ENCODE assay signal across 8 mouse cellular contexts in genomic region chr9:119976704-119977556, GRCm38 (mm10). TPM values are rescaled to one million over a fixed set of nuclear protein-coding genes. Genes with fewer than 3 reads are reported as not detected.
DNase-seq lines count a peak whose midpoint lies in the region; ATAC-seq lines count a peak whose summit lies in the region.
"Had no signal": no experiment of that assay in that cellular context is flagged by ENCODE, and none has a peak within 500 bp of the region (broad histone marks: within the 10 kb centered on the region; RNA-seq: fewer than 3 reads in every experiment).

No protein-coding gene starts in this region.

- H3K4me2 ChIP-seq in lung, embryonic 16.5 days (ENCODE audit: low read depth, low read length): no peak overlapping the region; the same call in 1 of the 2 replicates
- peak overlapping the region; percentile 15; the same call in 1 of the 2 replicates for H3K4me2 ChIP-seq in limb, embryonic 12.5 days
- H3K4me2 ChIP-seq: midbrain, embryonic 11.5 days had no signal

- peaks cover 30% of the 10 kb centered on the region for H3K36me3 ChIP-seq in lung, embryonic 16.5 days (ENCODE audit: control insufficient read depth, insufficient read depth, low read length)
- peaks cover 31% of the 10 kb centered on the region for H3K36me3 ChIP-seq in limb, embryonic 12.5 days

- no peak for DNase-seq in lung, postnatal 10 days
- DNase-seq in T-cell, adult 2 months (ENCODE audit: low spot score): peak; percentile 35
- DNase-seq in thymus, postnatal 0 days (ENCODE audit: low spot score): peak; percentile 25
- no peak for DNase-seq in cerebellum, adult 9-10 months
- no peak for DNase-seq in cerebellum, postnatal 4 days (ENCODE audit: low spot score in 2 of 2)

- no peaks in the 10 kb centered on the region for H3K9me3 ChIP-seq in lung, embryonic 16.5 days (ENCODE audit: control insufficient read depth, low read length)
- H3K9me3 ChIP-seq in limb, embryonic 12.5 days: no peaks in the 10 kb centered on the region

- WGBS in lung, embryonic 16.5 days: 18% methylated on average over 17 of the region's 17 CpGs
- WGBS in limb, embryonic 12.5 days: 37% methylated on average over 17 of the region's 17 CpGs

- H3K27me3 ChIP-seq in lung, embryonic 16.5 days (ENCODE audit: control insufficient read depth, insufficient read depth, low read depth, low read length): no peaks in the 10 kb centered on the region
- H3K27me3 ChIP-seq in limb, embryonic 12.5 days: no peaks in the 10 kb centered on the region

- no peak overlapping the region for H3K4me3 ChIP-seq in lung, embryonic 16.5 days (ENCODE audit: low read length)
- no peak overlapping the region for H3K4me3 ChIP-seq in limb, embryonic 12.5 days (replicated peaks)

- H3K27ac ChIP-seq in lung, embryonic 16.5 days (ENCODE audit: low read length): 0 out of 2 replicates have a peak overlapping the region, but pooled peaks have one; percentile 12
- 0 out of 2 replicates have a peak overlapping the region, but pooled peaks have one; percentile 41 for H3K27ac ChIP-seq in limb, embryonic 12.5 days

- peaks cover 55% of the 10 kb centered on the region for H3K4me1 ChIP-seq in lung, embryonic 16.5 days (replicated peaks; ENCODE audit: control insufficient read depth, insufficient read depth, low read length)
- H3K4me1 ChIP-seq in limb, embryonic 12.5 days (replicated peaks): peaks cover 54% of the 10 kb centered on the region

- no peak for ATAC-seq in lung, embryonic 16.5 days (ENCODE audit: low read depth)
- ATAC-seq in limb, embryonic 12.5 days (ENCODE audit: insufficient number of reproducible peaks, insufficient read depth, low FRiP score, low TSS enrichment, low read depth): no peak

- H3K9ac ChIP-seq in lung, embryonic 16.5 days (ENCODE audit: low read length): 0 out of 2 replicates have a peak overlapping the region, but pooled peaks have one; percentile 29
- H3K9ac ChIP-seq in limb, embryonic 12.5 days (replicated peaks): 0 out of 2 replicates have a peak overlapping the region, but pooled peaks have one; percentile 8

RNA-seq across cellular contexts. Expression of gene Csrnp1, which starts 7.5 kb away (rescaled TPM):
- 9.6 and 9.8 TPM in 2 replicates for polyA plus RNA-seq in lung, embryonic 16.5 days (2015; fragmentation: Nextera tagmentation; extraction: Ambion mirVana)
- 4.6 and 4.8 TPM in 2 replicates for polyA plus RNA-seq in limb, embryonic 12.5 days (2016; fragmentation: Nextera tagmentation; extraction: Ambion mirVana)
- 41.3 and 43.3 TPM in 2 replicates for polyA plus RNA-seq in thymus, postnatal 0 days (2015; fragmentation: Nextera tagmentation; extraction: Ambion mirVana)

RNA-seq across cellular contexts. Expression of gene Ttc21a, which starts 39.5 kb away (rescaled TPM):
- 1.3 and 2.1 TPM in 2 replicates for polyA plus RNA-seq in lung, embryonic 16.5 days (2015; fragmentation: Nextera tagmentation; extraction: Ambion mirVana)
- polyA plus RNA-seq in limb, embryonic 12.5 days (2016; fragmentation: Nextera tagmentation; extraction: Ambion mirVana): 0.31 and 0.44 TPM in 2 replicates
- 0.05 TPM in 2 replicates for polyA plus RNA-seq in thymus, postnatal 0 days (2015; fragmentation: Nextera tagmentation; extraction: Ambion mirVana)

RNA-seq across cellular contexts. Expression of gene Gorasp1, which starts 39.6 kb away (rescaled TPM):
- 29.8 and 35.7 TPM in 2 replicates for polyA plus RNA-seq in lung, embryonic 16.5 days (2015; fragmentation: Nextera tagmentation; extraction: Ambion mirVana)
- polyA plus RNA-seq in limb, embryonic 12.5 days (2016; fragmentation: Nextera tagmentation; extraction: Ambion mirVana): 29.7 and 30.8 TPM in 2 replicates
- polyA plus RNA-seq in thymus, postnatal 0 days (2015; fragmentation: Nextera tagmentation; extraction: Ambion mirVana): 7.6 and 8.3 TPM in 2 replicates

RNA-seq across cellular contexts. Expression of gene Xirp1, which starts 46.5 kb away (rescaled TPM):
- polyA plus RNA-seq in lung, embryonic 16.5 days (2015; fragmentation: Nextera tagmentation; extraction: Ambion mirVana): 1.3 and 1.6 TPM in 2 replicates
- 0.44 and 0.59 TPM in 2 replicates for polyA plus RNA-seq in limb, embryonic 12.5 days (2016; fragmentation: Nextera tagmentation; extraction: Ambion mirVana)
- polyA plus RNA-seq in thymus, postnatal 0 days (2015; fragmentation: Nextera tagmentation; extraction: Ambion mirVana): 0.09 TPM in 1 of 2 replicates, not detected in the other
- polyA plus RNA-seq: midbrain, embryonic 11.5 days had no signal

Comparison
In these comparisons a context has a peak if more than half of its experiments do, and no peak if none do; other contexts are left out.
1. DNase-seq: peak in T-cell, adult 2 months (single experiment) and thymus, postnatal 0 days (single experiment); none in lung, postnatal 10 days (single experiment), cerebellum, adult 9-10 months (single experiment) and cerebellum, postnatal 4 days (0 of 2).